Mouse (Mus musculus): ENCODE results near the gene Qrich2. TPM values are rescaled to one million over a fixed set of nuclear protein-coding genes. Genes with fewer than 3 reads are reported as not detected.
"Not testable (repeated sequence)": the region's sequence is repeated elsewhere in the genome, so short reads cannot be mapped to it uniquely, and the experiment has no call there.

Qrich2 gene
- not detected in 2 replicates for total RNA-seq (2021)
- long read RNA-seq, result 0 reads

- no peak for DNase-seq
Measured at GRCm38 (mm10) chr11:116466141-116466540, at the start of gene Qrich2. TSS of gene Qrich2 (minus strand) at chr11:116466241.

- no peak for DNase-seq
Measured at GRCm38 (mm10) chr11:116515330-116516020, 49.4 kb upstream of the Qrich2 start.

GRCm38 (mm10) chr11:116513531-116514038, 47.5 kb upstream of the Qrich2 start:
- DNase-seq, result no peak

- no peak for DNase-seq
Measured at GRCm38 (mm10) chr11:116512987-116513386, 46.9 kb upstream of the Qrich2 start.

GRCm38 (mm10) chr11:116512154-116512553, 46.1 kb upstream of the Qrich2 start:
- DNase-seq, result no peak

GRCm38 (mm10) chr11:116511301-116511868, 45.3 kb upstream of the Qrich2 start:
- no peak for DNase-seq

- DNase-seq, result no peak
Measured at GRCm38 (mm10) chr11:116508689-116509088, 42.6 kb upstream of the Qrich2 start.

- no peak for DNase-seq
Measured at GRCm38 (mm10) chr11:116506151-116506875, 40.3 kb upstream of the Qrich2 start.

- DNase-seq, result no peak
Measured at GRCm38 (mm10) chr11:116505573-116505972, 39.5 kb upstream of the Qrich2 start.

GRCm38 (mm10) chr11:116504516-116504915, 38.5 kb upstream of the Qrich2 start:
- DNase-seq, result no peak

- DNase-seq, result no peak
Measured at GRCm38 (mm10) chr11:116501005-116501746, 35.1 kb upstream of the Qrich2 start.

GRCm38 (mm10) chr11:116499018-116499417, 33.0 kb upstream of the Qrich2 start:
- DNase-seq, result no peak

- DNase-seq, result no peak
Measured at GRCm38 (mm10) chr11:116498596-116498995, 32.6 kb upstream of the Qrich2 start.

- DNase-seq, result no peak
Measured at GRCm38 (mm10) chr11:116497313-116497712, 31.3 kb upstream of the Qrich2 start.

GRCm38 (mm10) chr11:116494474-116495174, 28.6 kb upstream of the Qrich2 start:
- no peak for DNase-seq

GRCm38 (mm10) chr11:116493795-116494252, 27.8 kb upstream of the Qrich2 start, which contains the start of gene Prpsap1:
TSS of gene Prpsap1 (minus strand) at chr11:116494202.
- peak; percentile 54 for DNase-seq

- DNase-seq, result no peak
Measured at GRCm38 (mm10) chr11:116493191-116493590, 27.1 kb upstream of the Qrich2 start.

- DNase-seq, result not testable (repeated sequence)
Measured at GRCm38 (mm10) chr11:116492507-116492906, 26.5 kb upstream of the Qrich2 start.

GRCm38 (mm10) chr11:116491338-116491737, 25.3 kb upstream of the Qrich2 start:
- no peak for DNase-seq

GRCm38 (mm10) chr11:116490232-116491107, 24.4 kb upstream of the Qrich2 start:
- DNase-seq, result peak; percentile 90
